Mouse (Mus musculus): ENCODE measurements around the gene Sf3b4. TPM values are rescaled to one million over a fixed set of nuclear protein-coding genes. Genes with fewer than 3 reads are reported as not detected.
A peak's percentile ranks its signal among the peaks of the same experiment; 100 is the strongest.

Gene Sf3b4
- polyA plus RNA-seq, 1 experiment, result 51.1 TPM

DNA sequence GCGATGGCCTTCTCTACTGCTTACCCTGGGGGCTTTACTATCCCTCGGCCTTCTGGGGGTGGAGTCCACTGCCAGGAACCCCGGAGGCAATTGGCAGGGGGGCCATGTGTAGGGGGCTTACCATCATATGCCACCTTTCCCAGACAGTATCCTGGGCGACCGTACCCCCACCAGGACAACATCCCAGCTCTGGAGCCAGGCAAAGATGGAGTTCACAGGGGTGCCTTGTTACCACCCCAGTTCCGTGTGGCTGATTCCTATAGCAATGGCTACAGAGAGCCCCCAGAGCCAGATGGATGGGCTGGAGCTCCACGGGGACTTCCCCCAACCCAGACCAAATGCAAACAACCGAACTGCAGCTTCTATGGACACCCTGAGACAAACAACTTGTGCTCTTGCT lies 16.6 kb upstream of the Sf3b4 start:
- Histone ChIP-seq H3K4me1 (ENCODE audit: control insufficient read depth, insufficient read depth, low read length) (peaks cover 5% of the 10 kb centered on the region; the same call in 1 of the 2 replicates), H3K4me3 (ENCODE audit: insufficient read depth, low read length) (no peak overlapping the region), H3K27ac (ENCODE audit: insufficient read depth, low read length) (no peak overlapping the region)
- TF ChIP-seq CTCF (IDR thresholded peaks at IDR 0.05; ENCODE audit: extremely low read depth, insufficient read depth, low read length) (no peak), POLR2A (IDR thresholded peaks at IDR 0.05; ENCODE audit: extremely low read depth, insufficient read depth, low read length) (no peak)

DNA sequence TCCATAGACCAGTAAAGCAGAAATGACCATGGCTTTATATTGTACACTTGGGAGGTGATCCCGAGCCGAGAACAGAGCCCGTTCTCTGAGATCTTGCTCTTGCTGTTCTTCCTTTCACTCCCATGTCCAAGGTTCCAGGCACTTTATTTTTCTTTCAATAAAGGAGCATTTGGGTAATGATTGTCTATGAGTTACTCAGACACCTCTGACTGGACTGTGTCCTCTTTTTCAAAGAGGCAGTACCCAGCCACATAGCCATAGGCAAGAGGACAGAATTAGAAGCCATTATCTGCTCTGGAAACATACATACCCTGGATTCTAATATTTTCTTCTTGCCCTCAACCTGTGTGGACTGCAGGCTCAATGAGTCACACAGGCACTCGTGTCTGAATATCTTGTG lies 12.3 kb upstream of the Sf3b4 start:
- no peak for TF ChIP-seq CTCF (IDR thresholded peaks at IDR 0.05; ENCODE audit: extremely low read depth, insufficient read depth, low read length)
- TF ChIP-seq POLR2A (IDR thresholded peaks at IDR 0.05; ENCODE audit: extremely low read depth, insufficient read depth, low read length), result no peak
- no peak overlapping the region for H3K27ac ChIP-seq (ENCODE audit: insufficient read depth, low read length)
- H3K4me3 ChIP-seq (ENCODE audit: insufficient read depth, low read length), result no peak overlapping the region
- H3K4me1 ChIP-seq (ENCODE audit: control insufficient read depth, insufficient read depth, low read length), result peaks cover 10% of the 10 kb centered on the region; the same call in 1 of the 2 replicates

DNA sequence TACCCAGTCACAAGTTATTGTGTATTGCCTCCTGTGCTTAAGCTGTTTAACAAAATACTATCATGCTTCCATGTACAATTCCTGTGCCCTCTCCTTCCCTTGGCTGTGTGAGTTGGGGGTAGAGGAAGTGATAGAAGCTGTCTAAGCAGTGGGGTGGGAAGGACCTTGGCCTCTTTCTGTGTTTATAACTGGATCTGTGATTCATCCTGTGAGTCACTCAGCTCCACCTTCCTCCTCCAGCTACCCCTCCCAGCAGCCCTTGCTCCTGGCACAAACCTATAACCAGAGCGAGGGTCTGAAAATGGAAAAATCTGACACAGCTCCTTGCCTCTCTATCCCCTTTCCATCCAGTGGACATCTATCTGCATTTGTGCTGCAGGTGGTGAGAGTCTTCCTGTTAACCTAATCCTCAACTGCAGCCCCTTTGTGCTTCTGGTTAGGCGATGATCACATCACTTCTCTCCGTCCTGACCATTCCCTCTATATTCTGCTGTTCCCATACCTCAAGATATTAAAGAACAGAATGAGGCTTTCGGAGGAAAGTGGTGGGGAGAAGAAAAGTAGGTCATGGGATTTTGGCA lies 11.8 kb upstream of the Sf3b4 start:
- peaks cover 10% of the 10 kb centered on the region; the same call in 1 of the 2 replicates for H3K4me1 ChIP-seq (ENCODE audit: control insufficient read depth, insufficient read depth, low read length)
- peak overlapping the region; percentile 37; the same call in 1 of the 2 replicates for H3K4me3 ChIP-seq (ENCODE audit: insufficient read depth, low read length)
- TF ChIP-seq POLR2A (IDR thresholded peaks at IDR 0.05; ENCODE audit: extremely low read depth, insufficient read depth, low read length), result no peak
- TF ChIP-seq CTCF (IDR thresholded peaks at IDR 0.05; ENCODE audit: extremely low read depth, insufficient read depth, low read length), result no peak
- peak overlapping the region; percentile 51; the same call in 1 of the 2 replicates for H3K27ac ChIP-seq (ENCODE audit: insufficient read depth, low read length)

DNA sequence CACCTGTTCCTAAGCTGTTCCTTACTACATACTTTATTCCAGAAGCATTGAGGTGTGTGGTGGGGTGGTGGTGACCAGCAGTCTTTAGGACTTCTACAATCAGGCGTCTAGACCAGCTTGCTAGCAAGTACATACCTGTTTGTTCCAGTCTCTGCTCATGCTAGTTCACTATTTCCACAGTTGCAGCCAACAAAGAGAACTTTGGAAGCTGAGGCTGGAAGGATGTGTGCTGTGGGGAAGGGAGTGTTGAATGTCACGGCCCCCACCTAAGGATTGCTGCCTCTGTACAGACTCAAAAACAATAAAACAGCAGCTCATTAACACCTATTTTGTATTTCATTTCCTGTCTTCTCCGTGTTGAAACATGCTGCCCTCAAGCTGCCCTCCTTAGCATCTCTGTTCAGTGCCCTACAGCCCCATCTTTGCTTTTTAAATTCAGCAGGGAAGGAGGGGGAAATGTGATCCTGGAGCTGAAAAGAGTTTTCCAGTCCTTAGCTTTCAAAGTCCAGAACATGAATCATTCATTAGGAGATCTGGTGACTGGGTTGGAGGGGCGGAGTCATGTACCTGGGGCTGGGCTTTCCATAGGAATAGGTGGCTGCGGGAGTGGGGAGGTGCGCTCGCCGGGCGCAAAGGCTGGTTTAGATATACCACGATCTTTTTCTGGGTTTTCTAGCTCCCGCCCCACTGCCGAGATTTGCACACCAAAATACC lies 11.2 kb upstream of the Sf3b4 start:
- peak overlapping the region; percentile 37 for H3K4me3 ChIP-seq (ENCODE audit: insufficient read depth, low read length)

DNA sequence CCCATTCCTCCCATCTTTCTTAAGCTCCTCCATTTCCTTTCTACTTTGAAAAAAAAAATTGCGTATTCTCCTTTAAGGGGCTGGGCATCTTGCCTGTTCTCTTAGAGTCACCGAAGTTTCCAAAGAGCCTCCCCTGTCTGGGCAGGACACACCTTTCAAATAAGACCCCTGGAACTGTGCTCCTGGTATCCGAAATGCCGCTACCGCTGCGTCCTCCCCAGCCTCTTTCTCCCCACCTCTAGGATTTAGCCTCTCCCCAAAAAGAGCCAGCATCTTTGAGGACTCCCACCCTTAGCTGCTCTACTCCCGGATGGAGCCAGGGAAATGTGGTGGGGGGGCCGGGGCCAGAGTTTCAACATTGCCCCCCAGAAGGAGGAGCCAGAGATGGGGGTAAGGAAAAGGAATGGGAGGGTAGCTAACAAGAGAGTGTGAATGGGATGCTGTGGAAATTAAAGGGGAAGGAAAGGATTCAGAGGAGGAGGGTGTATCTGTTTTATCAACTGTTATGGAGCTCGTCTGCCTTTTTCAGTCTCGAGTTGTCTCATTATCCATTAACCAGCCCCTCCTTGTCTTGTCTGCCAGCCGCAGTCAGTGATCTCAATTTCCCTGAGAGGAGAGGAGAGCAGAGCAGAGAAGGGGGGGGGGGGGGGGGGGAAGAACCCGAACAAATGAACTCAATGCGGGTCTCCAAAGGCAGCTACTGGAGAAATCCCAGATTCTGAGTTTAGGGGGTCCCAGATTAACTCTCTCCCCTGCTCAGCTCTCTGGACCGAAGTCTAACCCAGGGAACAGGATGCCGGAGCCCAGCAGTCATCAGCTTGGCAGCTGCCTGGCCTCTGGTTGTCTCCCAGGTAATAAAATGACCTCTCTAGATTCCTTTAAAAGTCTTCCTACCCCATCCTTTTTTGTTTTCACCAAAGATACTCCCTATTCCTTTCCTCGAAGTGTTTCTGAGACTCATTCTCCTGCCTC lies 10.0 kb upstream of the Sf3b4 start, which contains the start of gene Mtmr11:
Mtmr11 (plus strand) TSS at position 136 of the 972 bp plus-strand sequence.
- TF ChIP-seq POLR2A (IDR thresholded peaks at IDR 0.05; ENCODE audit: extremely low read depth, insufficient read depth, low read length) (no peak), CTCF (IDR thresholded peaks at IDR 0.05; ENCODE audit: extremely low read depth, insufficient read depth, low read length) (no peak)
- Histone ChIP-seq H3K27ac (ENCODE audit: insufficient read depth, low read length) (peak within 1 kb of the TSS; percentile 51), H3K4me1 (ENCODE audit: control insufficient read depth, insufficient read depth, low read length) (peaks cover 10% of the 10 kb centered on the region; the same call in 1 of the 2 replicates), H3K4me3 (ENCODE audit: insufficient read depth, low read length) (peak within 1 kb of the TSS; percentile 37)

More for the DNA sequence above, 11.2 kb upstream of the Sf3b4 start:
- TF ChIP-seq POLR2A (IDR thresholded peaks at IDR 0.05; ENCODE audit: extremely low read depth, insufficient read depth, low read length) (peak; percentile 70; the same call in 1 of the 2 replicates), CTCF (IDR thresholded peaks at IDR 0.05; ENCODE audit: extremely low read depth, insufficient read depth, low read length) (no peak)
- H3K27ac ChIP-seq (ENCODE audit: insufficient read depth, low read length), result peak overlapping the region; percentile 51
- H3K4me1 ChIP-seq (ENCODE audit: control insufficient read depth, insufficient read depth, low read length), result peaks cover 10% of the 10 kb centered on the region; the same call in 1 of the 2 replicates

DNA sequence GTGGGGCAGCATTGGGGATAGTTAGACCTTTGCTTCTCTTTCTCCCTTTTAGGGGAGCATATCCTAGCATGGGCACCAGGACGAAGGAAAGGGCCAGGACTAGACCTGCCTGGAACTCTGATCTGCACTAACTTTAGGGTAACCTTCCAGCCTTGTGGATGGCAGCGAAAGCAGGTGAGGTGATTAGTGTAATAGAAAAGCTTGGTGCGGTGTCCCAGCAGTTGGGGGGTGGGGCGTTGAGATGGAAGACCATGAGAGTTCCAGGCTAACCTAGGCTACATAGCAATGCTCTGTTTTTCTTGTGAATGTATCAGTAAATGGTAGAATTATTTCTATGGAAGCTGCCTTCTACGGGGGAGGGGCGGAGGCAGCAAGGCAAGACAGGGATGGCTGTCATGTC lies 9.1 kb upstream of the Sf3b4 start:
- Histone ChIP-seq H3K4me1 (ENCODE audit: control insufficient read depth, insufficient read depth, low read length) (peaks cover 10% of the 10 kb centered on the region; the same call in 1 of the 2 replicates), H3K27ac (ENCODE audit: insufficient read depth, low read length) (no peak overlapping the region), H3K4me3 (ENCODE audit: insufficient read depth, low read length) (no peak overlapping the region)
- TF ChIP-seq CTCF (IDR thresholded peaks at IDR 0.05; ENCODE audit: extremely low read depth, insufficient read depth, low read length) (no peak), POLR2A (IDR thresholded peaks at IDR 0.05; ENCODE audit: extremely low read depth, insufficient read depth, low read length) (no peak)

DNA sequence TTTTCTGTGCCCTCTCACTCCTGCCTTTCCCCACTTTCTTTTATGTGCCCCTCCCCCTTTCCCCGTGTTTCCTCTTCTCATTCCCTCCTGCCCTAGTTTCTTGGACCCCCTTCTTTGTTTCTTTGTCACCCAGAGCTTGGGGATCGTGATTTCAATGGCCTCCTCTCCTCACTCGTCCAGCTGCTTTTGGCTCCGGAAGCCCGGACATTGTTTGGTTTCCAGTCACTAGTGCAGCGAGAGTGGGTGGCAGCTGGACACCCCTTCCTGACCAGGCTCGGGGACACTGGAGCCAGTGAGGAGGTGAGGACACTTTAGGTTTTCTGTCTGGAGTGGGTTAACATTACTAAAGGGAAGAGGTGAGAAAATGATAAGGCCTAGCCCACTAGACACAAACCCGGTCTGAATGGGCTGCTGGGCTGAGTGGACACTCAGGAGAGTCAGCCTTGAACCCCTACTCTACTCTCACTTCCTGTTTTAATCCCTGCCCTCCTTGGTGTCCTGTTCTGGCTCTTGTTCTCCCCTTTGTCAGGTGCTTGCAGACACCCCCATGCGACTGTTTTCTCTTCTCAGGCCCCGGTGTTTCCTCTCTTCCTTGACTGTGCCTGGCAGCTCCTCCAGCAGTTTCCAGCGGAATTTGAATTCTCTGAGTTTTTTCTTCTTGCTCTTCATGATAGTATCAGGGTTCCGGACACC lies 3.5 kb upstream of the Sf3b4 start:
- no peak overlapping the region for H3K27ac ChIP-seq (ENCODE audit: insufficient read depth, low read length)
- TF ChIP-seq POLR2A (IDR thresholded peaks at IDR 0.05; ENCODE audit: extremely low read depth, insufficient read depth, low read length), result no peak
- TF ChIP-seq CTCF (IDR thresholded peaks at IDR 0.05; ENCODE audit: extremely low read depth, insufficient read depth, low read length), result no peak
- H3K4me1 ChIP-seq (ENCODE audit: control insufficient read depth, insufficient read depth, low read length), result peaks cover 6% of the 10 kb centered on the region; the same call in 1 of the 2 replicates
- no peak overlapping the region for H3K4me3 ChIP-seq (ENCODE audit: insufficient read depth, low read length)

DNA sequence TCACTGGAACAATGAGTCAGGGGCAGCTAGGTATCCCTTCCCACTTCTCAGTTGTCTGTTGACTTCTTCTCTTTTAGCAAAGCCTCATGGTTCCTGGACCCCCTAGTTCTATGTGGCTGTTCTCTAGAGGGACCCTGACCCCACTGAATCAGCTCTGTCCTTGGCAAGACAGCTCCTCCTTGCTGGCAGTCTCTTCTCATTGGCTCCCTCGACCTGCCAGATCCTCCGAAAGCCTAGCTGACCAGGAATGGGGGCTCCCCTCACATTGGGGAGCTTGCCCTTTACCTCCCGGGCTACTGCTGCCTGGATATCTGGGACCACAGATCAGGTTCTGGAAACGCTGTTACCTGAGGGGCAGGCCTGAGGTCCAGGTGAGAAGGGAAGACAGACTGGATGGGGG lies 1.9 kb upstream of the Sf3b4 start:
- H3K27ac ChIP-seq (ENCODE audit: insufficient read depth, low read length), result peak overlapping the region; percentile 18; the same call in 1 of the 2 replicates
- TF ChIP-seq CTCF (IDR thresholded peaks at IDR 0.05; ENCODE audit: extremely low read depth, insufficient read depth, low read length) (no peak), POLR2A (IDR thresholded peaks at IDR 0.05; ENCODE audit: extremely low read depth, insufficient read depth, low read length) (no peak)

More for the DNA sequence above, 1.9 kb upstream of the Sf3b4 start:
- no peak overlapping the region for H3K4me3 ChIP-seq (ENCODE audit: insufficient read depth, low read length)
- H3K4me1 ChIP-seq (ENCODE audit: control insufficient read depth, insufficient read depth, low read length), result peaks cover 8% of the 10 kb centered on the region; the same call in 1 of the 2 replicates

All from cortical plate, adult 2 months (tissue).